In genomic region chr10:113759099-113759498, GRCm38 (mm10) we compare ENCODE assay signal across 29 mouse cellular contexts.
"Had no signal": no experiment of that assay in that cellular context is flagged by ENCODE, and none has a peak within 500 bp of the region (broad histone marks: within the 10 kb centered on the region; RNA-seq: fewer than 3 reads in every experiment).

No protein-coding gene starts in this region.

- H3K4me3 ChIP-seq: heart, adult 2 months; heart, embryonic 13.5 days; heart, embryonic 15.5 days; hindbrain, embryonic 10.5 days; hindbrain, embryonic 12.5 days; intestine, embryonic 15.5 days; layer of hippocampus, adult 2 months; left cerebral cortex, adult 2 months; limb, embryonic 10.5 days; limb, embryonic 12.5 days; liver, embryonic 13.5 days; liver, embryonic 15.5 days had no signal

- ATAC-seq: hindbrain, embryonic 16.5 days; inflammation-experienced regulatory T-cells, adult 6 months; intestine, embryonic 15.5 days; intestine, postnatal 0 days had no signal

- H3K9me3 ChIP-seq: heart, embryonic 13.5 days; heart, embryonic 15.5 days; hindbrain, embryonic 10.5 days; hindbrain, embryonic 12.5 days; intestine, embryonic 15.5 days; limb, embryonic 10.5 days; limb, embryonic 12.5 days; liver, embryonic 13.5 days; liver, embryonic 15.5 days had no signal

- H3K27ac ChIP-seq: heart, adult 2 months; heart, embryonic 13.5 days; heart, embryonic 15.5 days; hindbrain, embryonic 10.5 days; hindbrain, embryonic 12.5 days; hindbrain, embryonic 14.5 days; intestine, embryonic 15.5 days; layer of hippocampus, adult 2 months; left cerebral cortex, adult 2 months; limb, embryonic 10.5 days; limb, embryonic 12.5 days; liver, embryonic 13.5 days; liver, embryonic 15.5 days had no signal

- H3K4me1 ChIP-seq: heart, embryonic 13.5 days; heart, embryonic 15.5 days; hindbrain, embryonic 10.5 days; hindbrain, embryonic 12.5 days; intestine, embryonic 15.5 days; limb, embryonic 10.5 days; limb, embryonic 12.5 days; liver, embryonic 13.5 days; liver, embryonic 15.5 days had no signal

- DNase-seq: gastrocnemius, postnatal 14 days; gastrocnemius, postnatal 36 days; heart, adult 11 months; heart, adult 2 months; heart, postnatal 14 days; heart, postnatal 4 days; kidney, adult 18-20 months; kidney, adult 8-10 months; kidney, postnatal 10 days; kidney, postnatal 25 days; kidney, postnatal 4 days; liver; liver, embryonic 13.5 days had no signal

- H3K9ac ChIP-seq: heart, embryonic 13.5 days; heart, embryonic 15.5 days; hindbrain, embryonic 12.5 days; hindbrain, embryonic 14.5 days; intestine, embryonic 15.5 days; limb, embryonic 12.5 days; liver, embryonic 13.5 days; liver, embryonic 15.5 days had no signal

- H3K4me2 ChIP-seq: heart, embryonic 11.5 days; heart, embryonic 13.5 days; heart, embryonic 15.5 days; hindbrain, embryonic 12.5 days; hindbrain, embryonic 14.5 days; intestine, embryonic 15.5 days; limb, embryonic 12.5 days; liver, embryonic 11.5 days; liver, embryonic 13.5 days; liver, embryonic 15.5 days had no signal

- H3K27me3 ChIP-seq: heart, embryonic 13.5 days; heart, embryonic 15.5 days; hindbrain, embryonic 12.5 days; intestine, embryonic 15.5 days; limb, embryonic 12.5 days; liver, embryonic 13.5 days; liver, embryonic 15.5 days had no signal

- H3K36me3 ChIP-seq: heart, embryonic 13.5 days; heart, embryonic 15.5 days; hindbrain, embryonic 10.5 days; hindbrain, embryonic 12.5 days; intestine, embryonic 15.5 days; limb, embryonic 10.5 days; limb, embryonic 12.5 days; liver, embryonic 13.5 days; liver, embryonic 15.5 days had no signal
